Mouse (Mus musculus) stomach, embryonic 16.5 days (tissue): ENCODE data around the gene Arhgap24. TPM values are rescaled to one million over a fixed set of nuclear protein-coding genes. Genes with fewer than 3 reads are reported as not detected.

Experiments used
- ATAC-seq: fragments of 200-750 bp; cut with Nextera tagmentation; 2 replicates; pipeline ENCODE4 v1.8.0; 2017; ENCODE audit warnings: moderate number of reproducible peaks, moderate TSS enrichment; ENCODE audit not compliant: insufficient read depth, low FRiP score
- H3K27ac ChIP-seq: fragments of 300-500 bp; sonication (generic); 2 replicates; pipeline ENCODE4 v1.5.1; 2014; ENCODE audit warnings: low read length
- H3K27me3 ChIP-seq: fragments of 300-500 bp; sonication (generic); 2 replicates; pipeline ENCODE4 v1.6.1; 2014; ENCODE audit warnings: low read length, control low read depth, mixed read lengths; ENCODE audit not compliant: control insufficient read depth, insufficient read depth
- H3K36me3 ChIP-seq: fragments of 300-500 bp; sonication (generic); 2 replicates; pipeline ENCODE4 v1.6.1; 2014; ENCODE audit warnings: low read length; ENCODE audit not compliant: control insufficient read depth, insufficient read depth
- H3K4me1 ChIP-seq: fragments of 300-500 bp; sonication (generic); 2 replicates; pipeline ENCODE4 v1.6.1; 2014; ENCODE audit warnings: low read length, control low read depth, mixed read lengths; ENCODE audit not compliant: control insufficient read depth, insufficient read depth
- H3K4me2 ChIP-seq: fragments of 300-500 bp; sonication (generic); 2 replicates; pipeline ENCODE4 v1.6.1; 2014; ENCODE audit warnings: low read depth, low read length, mixed read lengths
- H3K4me3 ChIP-seq: fragments of 300-500 bp; sonication (generic); replicated peaks from 2 replicates; pipeline ENCODE4 v1.5.1; 2014; ENCODE audit warnings: mild to moderate bottlenecking, low read length
- H3K9ac ChIP-seq: fragments of 300-500 bp; sonication (generic); 2 replicates; pipeline ENCODE4 v1.6.1; 2014; ENCODE audit warnings: low read length
- H3K9me3 ChIP-seq: fragments of 300-500 bp; sonication (generic); replicated peaks from 2 replicates; pipeline ENCODE4 v1.6.1; 2016; ENCODE audit warnings: low read length, control low read depth; ENCODE audit not compliant: control insufficient read depth
- WGBS: fragments of 180-500 bp; shearing (Covaris S2); extraction: QIAGEN DNeasy Blood & Tissue Kit; methylation state at CpG from one replicate; pipeline ENCODE4 v1.1.7; 2014; 5-methylcytosine and 5-hydroxymethylcytosine counted together
- polyA plus RNA-seq: library from polyadenylated mRNA; unstranded; fragments of >200 nt; fragmentation: Nextera tagmentation; extraction: Ambion mirVana; gene quantifications from 2 replicates; pipeline ENCODE4 v1.2.1, GENCODE M21; 2015

Arhgap24 gene
- polyA plus RNA-seq, 1 experiment from 2014 or later, result 29.6 TPM

DNA sequence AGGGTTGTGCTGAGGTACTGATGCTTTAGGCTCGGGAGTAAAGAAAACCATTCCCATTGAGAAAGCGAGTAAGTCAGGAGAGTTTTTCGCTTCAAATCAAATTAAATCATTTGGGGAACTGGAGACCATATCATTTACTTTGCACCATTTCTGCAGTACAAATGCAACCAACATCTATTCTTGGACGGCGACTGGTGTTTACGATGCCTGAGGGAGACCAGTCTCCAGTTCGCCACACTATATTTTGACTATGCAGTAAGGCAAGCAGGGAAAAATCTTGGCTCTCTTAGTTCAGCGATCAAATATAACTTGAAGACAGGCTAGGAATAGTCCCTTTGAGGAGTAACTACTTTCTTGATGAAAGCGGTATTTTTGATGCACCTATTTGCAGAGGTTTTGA, 11.0 kb downstream of the Arhgap24 start:
- no peak for ATAC-seq
- WGBS, result 84% methylated on average over 9 of the region's 9 CpGs
- Histone ChIP-seq H3K36me3 (no peaks in the 10 kb centered on the region), H3K27ac (no peak overlapping the region), H3K4me3 (no peak overlapping the region), H3K4me1 (0 out of 2 replicates have a peak, but pooled peaks cover 3% of the 10 kb centered on the region), H3K27me3 (no peaks in the 10 kb centered on the region), H3K4me2 (no peak overlapping the region), H3K9me3 (no peaks in the 10 kb centered on the region), H3K9ac (no peak overlapping the region)

DNA sequence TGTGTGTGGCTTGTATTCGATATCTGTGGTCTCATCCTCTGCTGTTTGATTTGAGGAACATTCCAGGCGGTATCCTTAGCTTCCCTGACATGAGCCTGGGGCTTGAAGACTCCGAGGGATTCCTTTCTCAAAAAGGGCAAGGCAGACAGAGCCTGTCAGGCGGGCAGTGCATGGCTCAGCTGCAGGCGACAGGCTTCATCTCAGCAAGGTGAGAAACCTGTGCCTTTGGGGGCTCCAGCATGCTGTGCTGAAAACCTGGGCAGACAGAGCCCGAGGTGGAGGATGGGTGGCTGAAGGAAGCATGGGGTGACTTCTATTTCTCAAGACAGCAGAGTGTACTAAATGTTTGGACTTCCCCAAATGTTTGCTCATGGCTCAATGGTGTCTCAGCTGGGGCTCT, 13.6 kb downstream of the Arhgap24 start:
- Histone ChIP-seq H3K9me3 (no peaks in the 10 kb centered on the region), H3K4me2 (no peak overlapping the region), H3K4me1 (0 out of 2 replicates have a peak, but pooled peaks cover 3% of the 10 kb centered on the region), H3K27me3 (no peaks in the 10 kb centered on the region), H3K9ac (no peak overlapping the region), H3K36me3 (no peaks in the 10 kb centered on the region), H3K27ac (no peak overlapping the region), H3K4me3 (no peak overlapping the region)
- 49% methylated on average over 6 of the region's 6 CpGs for WGBS
- ATAC-seq, result no peak

DNA sequence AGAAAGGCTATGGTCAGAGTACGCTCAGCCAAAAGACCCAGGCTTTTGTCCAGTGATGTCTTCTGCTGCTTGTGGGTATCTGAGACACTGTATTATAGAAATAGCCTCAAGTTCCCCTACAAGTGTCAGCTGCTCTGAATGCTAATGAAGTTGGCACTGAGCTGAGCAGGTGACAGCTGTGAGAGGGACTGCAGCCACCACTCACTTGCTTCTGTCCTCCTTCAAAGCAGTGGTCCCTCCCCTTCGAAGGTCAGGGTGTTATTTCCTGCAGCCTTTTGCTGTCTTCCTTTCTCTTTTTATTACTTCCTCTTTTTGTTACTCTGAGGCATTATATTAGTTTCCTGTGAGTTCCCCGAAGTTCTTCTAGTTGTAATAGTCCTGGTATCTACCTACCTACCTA, 16.0 kb downstream of the Arhgap24 start:
- H3K27ac ChIP-seq, result no peak overlapping the region
- H3K4me3 ChIP-seq, result no peak overlapping the region
- WGBS, result 61% methylated on average over 3 of the region's 3 CpGs
- H3K4me2 ChIP-seq, result no peak overlapping the region
- ATAC-seq, result no peak
- H3K27me3 ChIP-seq, result no peaks in the 10 kb centered on the region
- H3K36me3 ChIP-seq, result no peaks in the 10 kb centered on the region
- no peaks in the 10 kb centered on the region for H3K9me3 ChIP-seq
- 0 out of 2 replicates have a peak, but pooled peaks cover 2% of the 10 kb centered on the region for H3K4me1 ChIP-seq
- no peak overlapping the region for H3K9ac ChIP-seq

DNA sequence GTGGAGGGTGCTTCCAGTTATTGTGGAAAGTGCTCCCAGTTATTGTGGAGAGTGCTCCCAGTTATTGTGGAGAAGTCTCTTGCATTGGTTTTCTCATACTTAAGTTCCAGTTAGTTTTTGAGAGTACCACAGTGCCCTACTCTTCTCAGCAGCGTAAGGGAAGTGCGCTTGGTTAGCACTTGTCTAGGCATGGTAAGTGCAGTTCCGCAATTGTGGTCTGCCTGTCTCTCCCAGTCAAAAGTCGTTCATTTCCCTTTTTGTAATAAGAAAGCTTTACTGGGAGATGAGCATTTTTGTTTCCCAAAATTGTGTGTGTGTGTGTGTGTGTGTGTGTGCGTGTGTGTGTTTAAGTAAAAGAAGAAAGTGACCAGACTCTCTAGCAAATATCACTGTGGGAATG, 17.6 kb downstream of the Arhgap24 start:
- ATAC-seq, result no peak

DNA sequence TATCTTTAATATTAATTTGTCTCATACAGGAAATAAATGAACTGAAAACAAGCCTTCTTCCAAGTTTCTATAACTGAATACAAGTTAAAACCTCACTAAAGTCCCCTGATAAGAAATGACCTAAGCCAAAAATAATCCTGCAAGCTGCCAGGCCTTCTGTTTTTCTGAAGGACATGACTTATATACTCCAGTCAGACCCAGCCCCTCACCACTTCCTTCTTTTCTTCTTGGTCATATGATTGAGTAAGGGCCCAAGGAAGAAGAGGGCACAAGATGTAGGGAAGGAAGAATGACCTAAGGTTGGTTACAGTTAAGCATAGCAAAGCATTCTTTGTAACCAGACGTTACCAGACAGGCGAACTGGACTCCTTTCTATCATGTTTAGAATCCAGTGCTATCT, 21.1 kb downstream of the Arhgap24 start:
- ATAC-seq, result no peak
- H3K36me3 ChIP-seq, result no peaks in the 10 kb centered on the region
- H3K27ac ChIP-seq, result no peak overlapping the region
- H3K4me3 ChIP-seq, result no peak overlapping the region
- WGBS, result 69% methylated on average over 2 of the region's 2 CpGs
- H3K27me3 ChIP-seq, result no peaks in the 10 kb centered on the region
- 0 out of 2 replicates have a peak, but pooled peaks cover 2% of the 10 kb centered on the region for H3K4me1 ChIP-seq
- no peak overlapping the region for H3K9ac ChIP-seq
- no peaks in the 10 kb centered on the region for H3K9me3 ChIP-seq
- H3K4me2 ChIP-seq, result no peak overlapping the region

More for the DNA sequence above, 17.6 kb downstream of the Arhgap24 start:
- no peak overlapping the region for H3K4me2 ChIP-seq
- H3K9me3 ChIP-seq, result no peaks in the 10 kb centered on the region
- H3K9ac ChIP-seq, result no peak overlapping the region
- 82% methylated on average over 5 of the region's 5 CpGs for WGBS
- H3K4me3 ChIP-seq, result no peak overlapping the region
- no peaks in the 10 kb centered on the region for H3K27me3 ChIP-seq
- no peak overlapping the region for H3K27ac ChIP-seq
- no peaks in the 10 kb centered on the region for H3K36me3 ChIP-seq
- H3K4me1 ChIP-seq, result 0 out of 2 replicates have a peak, but pooled peaks cover 2% of the 10 kb centered on the region

DNA sequence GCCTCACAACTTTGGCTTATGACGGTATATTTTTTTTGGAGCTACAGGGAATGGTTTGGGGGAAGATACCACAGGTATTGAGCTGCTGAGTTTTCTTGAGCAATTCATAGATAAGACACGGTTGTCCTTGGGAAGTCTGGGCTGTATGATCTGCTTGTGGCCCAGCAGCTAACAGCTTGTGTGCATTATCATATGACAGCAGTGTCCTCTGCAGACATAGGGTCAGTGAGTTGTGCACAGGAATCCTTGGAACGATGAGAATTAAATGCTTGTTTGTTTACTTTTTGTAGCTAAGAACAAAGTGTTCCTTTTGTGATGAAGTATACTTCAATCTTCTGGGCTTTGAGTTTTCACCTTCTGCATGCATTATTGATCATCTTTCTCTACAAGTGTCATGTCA, 21.9 kb downstream of the Arhgap24 start:
- H3K36me3 ChIP-seq, result no peaks in the 10 kb centered on the region
- no peak overlapping the region for H3K9ac ChIP-seq
- 56% methylated on average over 3 of the region's 3 CpGs for WGBS
- H3K4me3 ChIP-seq, result no peak overlapping the region
- no peaks in the 10 kb centered on the region for H3K9me3 ChIP-seq
- no peak overlapping the region for H3K27ac ChIP-seq
- no peak overlapping the region for H3K4me2 ChIP-seq
- H3K27me3 ChIP-seq, result no peaks in the 10 kb centered on the region
- H3K4me1 ChIP-seq, result 0 out of 2 replicates have a peak, but pooled peaks cover 2% of the 10 kb centered on the region
- ATAC-seq, result no peak

DNA sequence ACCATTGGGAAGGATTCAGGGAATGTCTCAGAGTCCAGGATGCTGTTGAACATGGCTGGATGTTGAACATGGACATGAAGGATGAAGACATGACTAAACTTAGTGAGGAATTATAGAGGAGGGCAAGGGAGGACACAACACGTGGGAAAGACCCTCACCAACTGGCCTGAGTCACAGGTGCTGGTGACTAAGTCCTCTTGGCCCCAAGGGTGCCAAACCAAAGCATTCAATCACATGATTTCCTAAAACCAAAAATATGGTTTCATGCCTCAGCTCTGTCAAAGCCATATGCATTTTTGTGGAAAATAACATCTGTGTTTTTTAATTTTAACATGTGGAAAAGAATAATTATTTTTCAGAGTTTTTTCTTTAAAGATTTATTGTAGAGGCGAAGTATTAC, 22.7 kb downstream of the Arhgap24 start:
- Histone ChIP-seq H3K27ac (no peak overlapping the region), H3K4me2 (no peak overlapping the region), H3K4me3 (no peak overlapping the region), H3K9ac (no peak overlapping the region), H3K36me3 (no peaks in the 10 kb centered on the region), H3K4me1 (0 out of 2 replicates have a peak, but pooled peaks cover 2% of the 10 kb centered on the region), H3K27me3 (no peaks in the 10 kb centered on the region), H3K9me3 (no peaks in the 10 kb centered on the region)
- no peak for ATAC-seq
- WGBS, result 80% methylated on average over 2 of the region's 2 CpGs

DNA sequence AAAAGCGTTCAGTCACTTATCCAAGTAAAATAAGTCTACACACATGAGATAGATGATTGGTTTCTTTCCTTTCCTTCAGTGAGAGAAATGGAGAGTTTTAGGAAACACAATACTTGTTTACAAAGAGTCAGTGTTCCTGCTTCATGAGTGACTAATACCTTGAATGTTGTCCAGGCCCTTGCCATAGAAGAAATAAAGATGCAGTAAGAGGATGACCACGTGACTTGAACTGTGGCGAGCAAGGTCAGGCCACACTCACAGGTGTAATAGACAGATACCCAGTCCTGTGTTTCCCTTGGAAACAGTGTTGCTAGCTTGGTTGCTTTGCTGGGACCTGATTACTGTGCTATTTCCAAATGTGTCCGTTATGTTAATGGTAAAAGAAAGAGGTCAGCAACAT, 23.4 kb downstream of the Arhgap24 start:
- H3K27me3 ChIP-seq, result no peaks in the 10 kb centered on the region
- H3K9me3 ChIP-seq, result no peaks in the 10 kb centered on the region
- 0 out of 2 replicates have a peak, but pooled peaks cover 2% of the 10 kb centered on the region for H3K4me1 ChIP-seq
- WGBS, result 80% methylated on average over 4 of the region's 4 CpGs
- ATAC-seq, result no peak
- H3K9ac ChIP-seq, result no peak overlapping the region
- no peak overlapping the region for H3K27ac ChIP-seq
- H3K4me3 ChIP-seq, result no peak overlapping the region
- no peaks in the 10 kb centered on the region for H3K36me3 ChIP-seq
- no peak overlapping the region for H3K4me2 ChIP-seq

DNA sequence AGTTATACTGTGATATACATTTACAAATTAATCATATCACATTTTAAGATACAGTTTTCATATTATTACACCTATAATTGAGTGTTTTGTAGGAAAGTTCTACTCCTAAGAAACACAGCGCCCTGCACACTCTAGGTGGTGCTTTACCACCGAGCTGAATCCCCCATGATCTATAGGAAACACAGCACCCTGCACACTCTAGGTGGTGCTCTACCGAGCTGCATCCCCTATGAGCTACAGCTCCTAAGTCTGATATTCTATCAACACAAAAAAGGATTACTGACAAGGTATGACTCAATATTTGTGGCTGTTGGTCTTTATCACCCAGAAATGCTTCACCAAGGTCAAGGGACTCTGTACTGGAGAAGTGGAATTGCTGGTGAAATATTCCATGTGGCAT, 27.0 kb downstream of the Arhgap24 start:
- Histone ChIP-seq H3K9me3 (no peaks in the 10 kb centered on the region), H3K4me2 (no peak overlapping the region), H3K27me3 (no peaks in the 10 kb centered on the region), H3K36me3 (no peaks in the 10 kb centered on the region), H3K4me1 (no peaks in the 10 kb centered on the region), H3K9ac (no peak overlapping the region), H3K4me3 (no peak overlapping the region), H3K27ac (no peak overlapping the region)
- ATAC-seq, result no peak
- WGBS, result 64% methylated on average over 3 of the region's 3 CpGs

DNA sequence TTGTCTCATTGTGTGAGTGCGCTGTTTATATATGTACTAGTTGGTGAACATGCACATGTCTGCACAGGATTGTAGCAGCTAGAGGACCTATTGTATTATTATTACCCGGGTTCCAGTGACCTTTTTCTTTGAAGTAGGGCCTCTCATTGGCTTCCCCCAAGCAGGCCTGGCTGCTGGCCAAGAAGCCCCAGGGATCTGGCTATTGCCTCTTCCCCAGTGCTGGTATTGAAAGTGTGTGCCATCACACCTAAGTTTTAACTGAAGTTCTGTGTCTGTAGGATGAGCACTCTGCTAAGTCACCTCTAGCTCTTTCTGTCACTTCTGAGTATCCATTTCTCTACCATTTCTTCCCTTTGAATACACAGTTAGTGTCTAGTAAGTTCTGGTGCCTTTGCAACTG, 28.2 kb downstream of the Arhgap24 start:
- no peak overlapping the region for H3K4me2 ChIP-seq
- no peaks in the 10 kb centered on the region for H3K4me1 ChIP-seq
- no peak overlapping the region for H3K9ac ChIP-seq
- no peak for ATAC-seq
- H3K9me3 ChIP-seq, result no peaks in the 10 kb centered on the region
- H3K36me3 ChIP-seq, result no peaks in the 10 kb centered on the region
- H3K27ac ChIP-seq, result no peak overlapping the region
- 59% methylated on average over 2 of the region's 2 CpGs for WGBS
- H3K27me3 ChIP-seq, result no peaks in the 10 kb centered on the region
- no peak overlapping the region for H3K4me3 ChIP-seq
